In genomic region chr2:129227011-129227529, GRCm38 (mm10) we compare ENCODE assay signal across 16 mouse cellular contexts. TPM values are rescaled to one million over a fixed set of nuclear protein-coding genes. Genes with fewer than 3 reads are reported as not detected.
DNase-seq lines count a peak whose midpoint lies in the region; ATAC-seq and TF ChIP-seq lines count a peak whose summit lies in the region.
"Had no signal": no experiment of that assay in that cellular context is flagged by ENCODE, and none has a peak within 500 bp of the region (broad histone marks: within the 10 kb centered on the region; RNA-seq: fewer than 3 reads in every experiment).

No protein-coding gene starts in this region.

- H3K4me2 ChIP-seq in hindbrain, embryonic 16.5 days (ENCODE audit: low read length): no peak overlapping the region
- peak overlapping the region; percentile 58 for H3K4me2 ChIP-seq in liver, embryonic 12.5 days
- H3K4me2 ChIP-seq: forebrain, embryonic 15.5 days; limb, embryonic 12.5 days had no signal

- 81% methylated on average over 7 of the region's 7 CpGs for WGBS in hindbrain, embryonic 10.5 days
- 81% methylated on average over 7 of the region's 7 CpGs for WGBS in hindbrain, embryonic 16.5 days
- 60% methylated on average over 7 of the region's 7 CpGs for WGBS in liver, embryonic 12.5 days (ENCODE audit: insufficient replicate concordance)
- 93% methylated on average over 7 of the region's 7 CpGs for WGBS in thymus, adult 2 months

- H3K27me3 ChIP-seq in hindbrain, embryonic 10.5 days (ENCODE audit: insufficient read depth, poor library complexity, severe bottlenecking): no peaks in the 10 kb centered on the region
- H3K27me3 ChIP-seq in hindbrain, embryonic 16.5 days (replicated peaks; ENCODE audit: control insufficient read depth, insufficient read depth, low read length): no peaks in the 10 kb centered on the region
- no peaks in the 10 kb centered on the region for H3K27me3 ChIP-seq in ES-Bruce4 (ENCODE audit: control insufficient read depth, insufficient read depth, low read length, poor library complexity, severe bottlenecking)
- H3K27me3 ChIP-seq in G1E (ENCODE audit: insufficient read depth, low read length): no peaks in the 10 kb centered on the region
- H3K27me3 ChIP-seq in liver, embryonic 12.5 days (replicated peaks): no peaks in the 10 kb centered on the region
- no peaks in the 10 kb centered on the region for H3K27me3 ChIP-seq in thymus, adult 2 months (ENCODE audit: control insufficient read depth, insufficient read depth, low read length)
- H3K27me3 ChIP-seq: forebrain, embryonic 15.5 days; limb, embryonic 12.5 days; megakaryocyte, embryonic 14.5 days had no signal

- H3K9ac ChIP-seq in hindbrain, embryonic 16.5 days (ENCODE audit: low read depth, low read length): no peak overlapping the region
- H3K9ac ChIP-seq in ES-Bruce4 (ENCODE audit: low read depth, poor library complexity, severe bottlenecking): peak overlapping the region; percentile 33
- peak overlapping the region; percentile 86 for H3K9ac ChIP-seq in liver, embryonic 12.5 days
- H3K9ac ChIP-seq: forebrain, embryonic 15.5 days; limb, embryonic 12.5 days had no signal

- TF ChIP-seq POLR2A in ES-Bruce4 (IDR thresholded peaks at IDR 0.05; ENCODE audit: insufficient read depth, low read length): no peak
- no peak for TF ChIP-seq POLR2A in thymus, adult 2 months (IDR thresholded peaks at IDR 0.05; ENCODE audit: control insufficient read depth, extremely low read depth, insufficient read depth, low read length, poor library complexity)

- ATAC-seq in hindbrain, embryonic 16.5 days: no peak
- ATAC-seq in G1E (ENCODE audit: extremely low read depth, insufficient number of reproducible peaks, low FRiP score, poor library complexity, severe bottlenecking): no peak
- no peak for ATAC-seq in liver, embryonic 12.5 days
- ATAC-seq: CD4-positive, CD25-positive, alpha-beta regulatory T cell, adult 4 months; forebrain, embryonic 15.5 days; inflammation-experienced regulatory T-cells, adult 6 months; lung, postnatal 0 days had no signal

- H3K4me3 ChIP-seq in hindbrain, embryonic 10.5 days: no peak overlapping the region
- no peak overlapping the region for H3K4me3 ChIP-seq in hindbrain, embryonic 16.5 days (ENCODE audit: low read length)
- peak overlapping the region; percentile 68 for H3K4me3 ChIP-seq in ES-Bruce4 (ENCODE audit: low read depth, low read length)
- peak overlapping the region; percentile 55; the same call in 1 of the 2 replicates for H3K4me3 ChIP-seq in G1E (ENCODE audit: low read depth, low read length)
- H3K4me3 ChIP-seq in liver, embryonic 12.5 days: peak overlapping the region; percentile 11; the same call in 1 of the 2 replicates
- H3K4me3 ChIP-seq in thymus, adult 2 months (ENCODE audit: control insufficient read depth, insufficient read depth, low read length): no peak overlapping the region
- H3K4me3 ChIP-seq: forebrain, embryonic 15.5 days; left cerebral cortex, adult 2 months; limb, embryonic 12.5 days; myocyte had no signal

- TF ChIP-seq CTCF in ES-Bruce4 (IDR thresholded peaks at IDR 0.05; ENCODE audit: low read depth, low read length) (no peak), G1E (IDR thresholded peaks at IDR 0.05; ENCODE audit: low read depth, low read length) (no peak)
- TF ChIP-seq CTCF in thymus, adult 2 months (IDR thresholded peaks at IDR 0.05; ENCODE audit: borderline replicate concordance, control insufficient read depth, extremely low read depth, insufficient read depth, low read length, poor library complexity): no peak

- peak overlapping the region; percentile 74 for H3K27ac ChIP-seq in hindbrain, embryonic 10.5 days
- H3K27ac ChIP-seq in hindbrain, embryonic 16.5 days (ENCODE audit: low read depth, low read length): no peak overlapping the region
- H3K27ac ChIP-seq in ES-Bruce4 (ENCODE audit: insufficient read depth, low read length): peak overlapping the region; percentile 77
- H3K27ac ChIP-seq in liver, embryonic 12.5 days: peak overlapping the region; percentile 99
- H3K27ac ChIP-seq in thymus, adult 2 months (ENCODE audit: control insufficient read depth, insufficient read depth, low read length): no peak overlapping the region
- H3K27ac ChIP-seq: forebrain, embryonic 15.5 days; left cerebral cortex, adult 2 months; limb, embryonic 12.5 days had no signal

- 0 out of 2 replicates have a peak, but pooled peaks cover 3% of the 10 kb centered on the region for H3K4me1 ChIP-seq in hindbrain, embryonic 10.5 days (replicated peaks)
- H3K4me1 ChIP-seq in hindbrain, embryonic 16.5 days (ENCODE audit: control insufficient read depth, insufficient read depth, low read depth, low read length): no peaks in the 10 kb centered on the region
- H3K4me1 ChIP-seq in ES-Bruce4 (ENCODE audit: control insufficient read depth, insufficient read depth, low read length) (no peaks in the 10 kb centered on the region), G1E (ENCODE audit: insufficient read depth, low read depth, low read length) (peaks cover 72% of the 10 kb centered on the region)
- H3K4me1 ChIP-seq in liver, embryonic 12.5 days: peaks cover 85% of the 10 kb centered on the region
- no peaks in the 10 kb centered on the region for H3K4me1 ChIP-seq in thymus, adult 2 months (replicated peaks; ENCODE audit: control insufficient read depth, insufficient read depth, low read length)
- H3K4me1 ChIP-seq: limb, embryonic 12.5 days had no signal

- no peak for TF ChIP-seq EP300 in ES-Bruce4 (IDR thresholded peaks at IDR 0.05; ENCODE audit: insufficient read depth, low read depth, low read length)

- no peak for DNase-seq in hindbrain, embryonic 10.5 days (ENCODE audit: low spot score)
- DNase-seq in G1E (ENCODE audit: low spot score): no peak
- DNase-seq in thymus, adult 18-20 months: no peak
- no peak for DNase-seq in thymus, adult 2 months
- DNase-seq: cerebellum, adult 2 months had no signal

- no peaks in the 10 kb centered on the region for H3K36me3 ChIP-seq in hindbrain, embryonic 10.5 days
- H3K36me3 ChIP-seq in hindbrain, embryonic 16.5 days (ENCODE audit: control insufficient read depth, insufficient read depth, low read length): no peaks in the 10 kb centered on the region
- no peaks in the 10 kb centered on the region for H3K36me3 ChIP-seq in ES-Bruce4 (ENCODE audit: control insufficient read depth, insufficient read depth, low read length, poor library complexity, severe bottlenecking)
- H3K36me3 ChIP-seq in G1E (replicated peaks): no peaks in the 10 kb centered on the region
- no peaks in the 10 kb centered on the region for H3K36me3 ChIP-seq in liver, embryonic 12.5 days
- no peaks in the 10 kb centered on the region for H3K36me3 ChIP-seq in thymus, adult 2 months (ENCODE audit: control insufficient read depth, insufficient read depth, low read length)
- H3K36me3 ChIP-seq: forebrain, embryonic 15.5 days; limb, embryonic 12.5 days had no signal

- no peaks in the 10 kb centered on the region for H3K9me3 ChIP-seq in hindbrain, embryonic 10.5 days
- H3K9me3 ChIP-seq in hindbrain, embryonic 16.5 days (ENCODE audit: control insufficient read depth, low read length): 0 out of 2 replicates have a peak, but pooled peaks cover 3% of the 10 kb centered on the region
- H3K9me3 ChIP-seq in ES-Bruce4 (replicated peaks; ENCODE audit: control insufficient read depth, insufficient read depth, low read length, poor library complexity, severe bottlenecking) (no peaks in the 10 kb centered on the region), G1E (replicated peaks) (no peaks in the 10 kb centered on the region)
- no peaks in the 10 kb centered on the region for H3K9me3 ChIP-seq in liver, embryonic 12.5 days (replicated peaks)
- H3K9me3 ChIP-seq: forebrain, embryonic 15.5 days; limb, embryonic 12.5 days; megakaryocyte, embryonic 14.5 days had no signal

RNA-seq across cellular contexts. Expression of gene Slc20a1, which starts 28.5 kb away (rescaled TPM):
- 37.8 and 46.9 TPM in 2 replicates for polyA plus RNA-seq in hindbrain, embryonic 10.5 days (2016; fragmentation: Nextera tagmentation; extraction: Ambion mirVana)
- polyA plus RNA-seq in hindbrain, embryonic 16.5 days (2015; fragmentation: Nextera tagmentation; extraction: Ambion mirVana): 53.2 and 55.6 TPM in 2 replicates
- 224 and 225 TPM in 2 replicates for polyA plus RNA-seq in ES-Bruce4 (2011; ENCODE audit: insufficient read depth, insufficient read length, low read depth, missing spikeins)
- 38.5 and 47.7 TPM in 2 replicates for total RNA-seq in G1E (2014; fragmentation: Nextera tagmentation)
- 71.8 and 88.4 TPM in 2 replicates for total RNA-seq in G1E (2017)
- polyA plus RNA-seq in G1E (2012): 27.8 and 31.6 TPM in 2 replicates
- polyA plus RNA-seq in liver, embryonic 12.5 days (2016; fragmentation: Nextera tagmentation; extraction: Ambion mirVana): 76.2 and 78.4 TPM in 2 replicates
- polyA plus RNA-seq in thymus, adult 2 months (2012; rRNA removed): 77.3 and 82.0 TPM in 2 replicates

Comparison
In these comparisons a context has a peak if more than half of its experiments do, and no peak if none do; other contexts are left out.
1. H3K27ac ChIP-seq: peak in hindbrain, embryonic 10.5 days (single experiment), ES-Bruce4 (single experiment) and liver, embryonic 12.5 days (single experiment); none in hindbrain, embryonic 16.5 days (single experiment) and thymus, adult 2 months (single experiment).
2. H3K4me3 ChIP-seq: peak in ES-Bruce4 (single experiment), G1E (single experiment) and liver, embryonic 12.5 days (single experiment); none in hindbrain, embryonic 10.5 days (single experiment), hindbrain, embryonic 16.5 days (single experiment) and thymus, adult 2 months (single experiment).